Mouse (Mus musculus): Measurements from ENCODE around the gene Aox4. TPM values are rescaled to one million over a fixed set of nuclear protein-coding genes. Genes with fewer than 3 reads are reported as not detected.

The Aox4 gene
- not detected for total RNA-seq (2018; cell fraction: chromatin; rRNA removed)
- under 1 TPM in 1 of 26 experiments, not detected in 25; 0.05 TPM for total RNA-seq (2018; cell fraction: cytosol; rRNA removed)
- under 1 TPM in 1 of 26 experiments, not detected in 25; 0.12 TPM for total RNA-seq (2018; cell fraction: nucleus; rRNA removed)
- not detected in 3 replicates for polyA plus RNA-seq (2018)

DNA sequence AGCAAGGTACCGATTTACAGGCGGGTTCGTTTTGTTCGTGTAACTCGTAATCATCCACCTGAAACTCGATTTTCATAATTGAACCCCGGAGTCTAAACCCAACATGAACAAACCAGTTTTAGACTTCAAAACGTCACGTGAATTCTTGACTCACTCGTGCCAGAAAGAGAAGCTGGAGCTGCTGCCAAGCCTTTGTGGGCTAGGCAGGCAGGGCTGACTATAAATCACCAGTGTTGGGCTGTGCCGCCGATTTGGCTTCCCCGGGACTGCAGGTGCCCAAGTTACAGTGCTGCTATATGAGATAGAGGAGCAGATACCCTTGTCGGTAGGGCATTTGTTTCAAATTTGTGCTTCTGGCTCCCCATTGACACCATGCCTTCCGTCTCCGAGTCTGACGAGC lies at the start of gene Aox4:
TSS of gene Aox4 (plus strand) at position 195 of the 400 bp plus-strand sequence.
- no peaks in the 10 kb centered on the region for H3K36me3 ChIP-seq (ENCODE audit: inconsistent target)
- no peak within 1 kb of the TSS for H3K27ac ChIP-seq
- H3K79me2 ChIP-seq (ENCODE audit: inconsistent target), result no peaks in the 10 kb centered on the region
- no peak within 1 kb of the TSS for H3K4me3 ChIP-seq (ENCODE audit: inconsistent target)
- 4% methylated on average over 17 of the region's 17 CpGs for WGBS (ENCODE audit: missing documents)

DNA sequence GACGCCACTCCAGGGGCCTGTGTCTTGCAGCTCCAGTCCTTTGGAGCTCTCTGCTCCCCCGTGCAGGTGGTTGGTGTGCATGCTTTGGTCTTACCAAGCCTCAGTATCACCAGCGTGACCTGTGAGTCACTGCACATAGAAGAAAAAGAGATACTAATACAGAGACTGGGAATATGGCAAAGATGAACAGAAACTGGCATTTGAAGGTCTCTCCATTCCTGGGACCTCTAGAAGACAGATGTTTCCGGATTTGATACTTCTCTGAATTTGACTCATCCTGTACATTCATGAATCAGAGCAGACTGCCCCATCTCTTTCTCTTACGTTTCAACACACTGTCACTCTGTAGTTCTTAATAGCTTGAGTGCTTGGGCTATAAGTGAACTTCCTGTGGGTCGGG lies 40.3 kb upstream of the Aox4 start:
- WGBS (ENCODE audit: missing documents), result 65% methylated on average over 6 of the region's 6 CpGs
- Histone ChIP-seq H3K4me3 (ENCODE audit: inconsistent target) (no peak overlapping the region), H3K36me3 (ENCODE audit: inconsistent target) (no peaks in the 10 kb centered on the region), H3K27ac (no peak overlapping the region), H3K79me2 (ENCODE audit: inconsistent target) (no peaks in the 10 kb centered on the region)

DNA sequence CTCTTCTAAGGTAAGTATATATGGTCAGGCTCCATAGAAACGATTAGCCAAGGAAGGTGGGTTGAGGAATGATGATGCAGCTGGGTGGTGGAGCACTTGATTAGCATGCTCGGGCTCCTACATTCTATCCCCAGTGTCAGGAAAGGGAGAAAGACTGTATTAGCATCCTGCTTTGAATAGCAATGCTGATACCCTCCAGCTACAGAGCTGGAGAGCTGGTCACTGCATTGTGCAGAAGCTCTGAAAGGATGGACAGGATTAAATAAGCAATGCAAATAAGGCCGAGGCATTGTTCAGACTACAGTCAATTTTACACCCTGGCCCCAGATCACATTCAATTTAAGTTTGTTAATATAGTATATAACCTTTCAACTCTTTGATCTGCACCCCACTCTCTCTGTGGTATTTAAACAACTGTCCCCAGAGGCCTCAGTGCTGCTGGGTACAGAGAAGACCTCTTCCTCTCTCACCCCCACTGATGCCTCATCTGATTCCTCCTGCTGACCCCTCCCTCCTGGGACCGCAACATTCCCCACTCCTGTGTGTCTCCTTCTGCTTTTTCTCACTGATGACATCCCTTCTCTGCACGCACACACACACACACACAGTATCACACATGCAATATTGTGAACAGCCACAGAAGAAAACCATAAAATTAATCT lies 21.6 kb upstream of the Aox4 start:
- 82% methylated on average over 5 of the region's 5 CpGs for WGBS (ENCODE audit: missing documents)
- Histone ChIP-seq H3K36me3 (ENCODE audit: inconsistent target) (no peaks in the 10 kb centered on the region), H3K27ac (no peak overlapping the region), H3K4me3 (ENCODE audit: inconsistent target) (no peak overlapping the region), H3K79me2 (ENCODE audit: inconsistent target) (no peaks in the 10 kb centered on the region)

DNA sequence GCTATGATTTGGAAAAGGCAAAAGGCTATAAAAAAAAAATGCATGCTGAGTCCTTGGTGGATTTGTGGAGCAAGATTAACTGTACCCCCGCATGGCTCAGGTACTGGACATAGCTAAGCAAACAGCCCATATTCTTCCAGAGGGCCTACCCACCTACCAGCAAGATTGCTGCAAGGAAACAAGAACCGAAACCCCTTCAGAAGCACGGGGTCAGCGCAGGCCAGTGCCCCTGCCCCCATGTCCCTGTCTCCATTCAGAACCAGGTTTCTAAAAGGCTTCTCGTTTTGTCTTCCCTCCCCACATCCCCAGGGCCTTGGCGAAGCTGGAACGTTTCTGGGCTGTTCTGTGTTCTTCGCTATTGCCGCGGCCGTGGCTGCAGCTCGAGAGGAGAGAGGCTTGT lies 15.9 kb upstream of the Aox4 start:
- Histone ChIP-seq H3K79me2 (ENCODE audit: inconsistent target) (no peaks in the 10 kb centered on the region), H3K27ac (no peak overlapping the region)
- WGBS (ENCODE audit: missing documents), result 92% methylated on average over 12 of the region's 12 CpGs

DNA sequence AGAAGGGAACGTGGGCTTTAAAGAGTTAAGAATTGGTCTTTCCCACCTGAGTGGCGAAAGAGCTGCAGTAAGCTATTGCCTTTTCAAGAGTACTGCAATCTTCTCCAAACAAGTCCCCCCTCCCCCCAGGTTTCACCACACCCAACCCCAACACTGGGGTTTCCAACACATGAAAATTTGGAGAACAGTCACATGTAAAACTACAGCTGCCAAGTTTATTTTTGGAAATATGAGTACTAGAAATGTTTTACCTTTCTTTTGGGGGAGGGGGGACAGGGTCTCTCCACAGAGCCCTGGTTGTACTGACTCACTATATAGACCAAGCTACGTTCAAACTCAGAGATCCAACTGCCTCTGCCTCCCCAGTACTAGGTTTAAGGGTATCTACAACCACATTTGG lies 15.2 kb upstream of the Aox4 start:
- no peaks in the 10 kb centered on the region for H3K36me3 ChIP-seq (ENCODE audit: inconsistent target)
- 52% methylated on average over 3 of the region's 3 CpGs for WGBS (ENCODE audit: missing documents)
- no peak overlapping the region for H3K27ac ChIP-seq
- no peaks in the 10 kb centered on the region for H3K79me2 ChIP-seq (ENCODE audit: inconsistent target)
- no peak overlapping the region for H3K4me3 ChIP-seq (ENCODE audit: inconsistent target)

More for the DNA sequence above, 15.9 kb upstream of the Aox4 start:
- no peak overlapping the region for H3K4me3 ChIP-seq (ENCODE audit: inconsistent target)
- no peaks in the 10 kb centered on the region for H3K36me3 ChIP-seq (ENCODE audit: inconsistent target)

DNA sequence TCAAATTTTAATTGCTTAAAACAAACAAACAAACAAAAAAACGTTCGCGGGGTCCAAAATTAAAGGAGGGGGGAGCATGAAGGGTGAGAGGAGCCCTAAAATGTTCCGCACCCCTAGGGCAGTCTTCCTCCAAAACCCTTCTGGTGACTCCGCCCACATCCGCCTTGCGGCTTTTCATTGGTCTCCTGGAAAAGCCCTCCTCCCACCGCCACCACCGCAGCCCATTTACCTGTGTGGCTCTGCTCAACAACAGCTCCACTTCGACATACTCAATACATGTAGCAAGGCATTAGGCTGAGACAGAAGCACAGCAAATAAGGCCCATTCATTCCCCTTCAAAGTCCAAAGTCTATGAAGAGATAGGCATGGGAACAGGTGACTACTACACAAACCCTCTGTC lies 14.7 kb upstream of the Aox4 start:
- Histone ChIP-seq H3K4me3 (ENCODE audit: inconsistent target) (no peak overlapping the region), H3K36me3 (ENCODE audit: inconsistent target) (no peaks in the 10 kb centered on the region), H3K79me2 (ENCODE audit: inconsistent target) (no peaks in the 10 kb centered on the region), H3K27ac (no peak overlapping the region)
- WGBS (ENCODE audit: missing documents), result 13% methylated on average over 10 of the region's 10 CpGs

DNA sequence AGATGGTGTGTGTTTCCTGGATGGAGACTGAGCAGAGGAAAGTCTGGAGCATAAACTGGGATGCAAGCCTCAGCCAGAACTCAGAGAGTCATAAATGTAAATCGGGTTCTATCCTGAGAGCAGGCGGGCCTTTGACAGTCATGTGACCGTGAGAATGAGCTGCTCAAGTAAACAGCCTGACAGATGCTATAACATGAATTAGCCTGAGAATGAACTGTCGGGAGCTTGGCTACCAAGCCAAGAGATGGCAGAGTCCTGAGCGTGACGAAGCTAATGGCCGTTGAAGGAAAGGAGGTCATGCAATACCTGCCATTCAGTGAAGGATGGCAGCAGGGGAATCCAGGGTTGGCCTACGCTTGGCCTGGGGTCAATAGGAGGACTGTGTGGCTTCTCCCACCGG lies 13.2 kb upstream of the Aox4 start:
- Histone ChIP-seq H3K4me3 (ENCODE audit: inconsistent target) (no peak overlapping the region), H3K27ac (no peak overlapping the region), H3K36me3 (ENCODE audit: inconsistent target) (no peaks in the 10 kb centered on the region), H3K79me2 (ENCODE audit: inconsistent target) (no peaks in the 10 kb centered on the region)
- WGBS (ENCODE audit: missing documents), result 89% methylated on average over 9 of the region's 9 CpGs

DNA sequence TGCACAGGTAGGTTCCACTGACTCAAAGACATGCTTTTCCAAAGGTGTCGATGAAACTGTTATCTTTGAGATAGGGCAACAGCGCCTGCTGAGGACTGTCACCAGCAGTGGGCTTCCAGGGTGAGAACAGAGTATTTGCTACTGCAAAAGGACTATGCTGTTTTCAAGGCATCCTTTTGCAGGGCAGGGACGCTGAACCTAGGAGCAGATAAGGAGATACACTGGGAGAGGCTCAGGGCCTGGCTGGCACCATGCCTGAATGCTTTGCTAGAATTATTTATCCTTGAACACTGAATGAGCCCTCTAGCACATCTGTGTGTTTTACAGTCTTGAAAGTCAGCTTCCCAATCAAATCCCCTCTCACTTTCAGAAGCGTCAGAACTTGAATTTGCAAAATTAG lies 11.8 kb upstream of the Aox4 start:
- WGBS (ENCODE audit: missing documents), result 98% methylated on average over 4 of the region's 4 CpGs
- Histone ChIP-seq H3K4me3 (ENCODE audit: inconsistent target) (no peak overlapping the region), H3K27ac (no peak overlapping the region), H3K79me2 (ENCODE audit: inconsistent target) (no peaks in the 10 kb centered on the region), H3K36me3 (ENCODE audit: inconsistent target) (no peaks in the 10 kb centered on the region)

DNA sequence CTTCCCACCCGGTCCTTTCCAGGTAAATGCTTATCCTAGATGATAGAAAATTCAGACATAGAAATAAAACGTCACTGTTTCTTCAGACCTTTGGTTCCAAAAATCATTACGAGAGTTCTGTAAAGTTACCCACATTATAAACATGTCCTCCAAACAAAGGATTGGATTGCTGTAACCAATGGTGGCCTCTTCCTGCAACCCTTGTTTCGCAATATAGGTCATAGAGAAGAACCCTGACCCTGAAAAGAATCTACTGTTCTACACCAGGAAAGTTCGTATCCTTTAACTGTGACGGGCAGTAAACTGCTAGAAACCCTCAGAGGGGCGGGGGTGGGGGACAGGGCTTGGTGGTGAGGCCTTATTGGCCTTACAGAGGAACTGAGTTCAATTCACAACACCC lies 2.6 kb downstream of the Aox4 start:
- WGBS (ENCODE audit: missing documents), result 67% methylated on average over 7 of the region's 7 CpGs
- H3K36me3 ChIP-seq (ENCODE audit: inconsistent target), result no peaks in the 10 kb centered on the region
- H3K79me2 ChIP-seq (ENCODE audit: inconsistent target), result no peaks in the 10 kb centered on the region
- no peak overlapping the region for H3K27ac ChIP-seq
- no peak overlapping the region for H3K4me3 ChIP-seq (ENCODE audit: inconsistent target)

DNA sequence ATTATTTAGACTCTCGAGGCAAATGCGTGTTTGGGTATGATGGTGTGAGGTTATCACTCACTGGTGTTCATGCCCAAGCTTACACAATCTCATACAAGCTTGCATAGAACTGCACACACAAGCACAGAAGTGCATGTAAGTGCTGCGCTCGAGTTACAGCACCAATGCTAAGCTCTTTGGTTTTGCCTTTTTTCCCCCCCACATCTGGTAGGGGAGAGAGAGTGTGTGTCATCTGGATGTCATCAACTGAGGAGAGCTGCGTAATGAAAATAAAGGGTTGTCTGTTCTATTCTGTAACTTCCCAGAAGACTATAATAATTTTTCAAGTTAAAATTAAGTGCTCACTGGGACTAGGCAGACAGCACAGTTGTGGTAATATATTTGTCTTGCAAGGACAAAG lies 3.6 kb downstream of the Aox4 start:
- WGBS (ENCODE audit: missing documents), result 93% methylated on average over 5 of the region's 5 CpGs
- H3K79me2 ChIP-seq (ENCODE audit: inconsistent target), result no peaks in the 10 kb centered on the region
- no peaks in the 10 kb centered on the region for H3K36me3 ChIP-seq (ENCODE audit: inconsistent target)
- no peak overlapping the region for H3K27ac ChIP-seq
- no peak overlapping the region for H3K4me3 ChIP-seq (ENCODE audit: inconsistent target)

DNA sequence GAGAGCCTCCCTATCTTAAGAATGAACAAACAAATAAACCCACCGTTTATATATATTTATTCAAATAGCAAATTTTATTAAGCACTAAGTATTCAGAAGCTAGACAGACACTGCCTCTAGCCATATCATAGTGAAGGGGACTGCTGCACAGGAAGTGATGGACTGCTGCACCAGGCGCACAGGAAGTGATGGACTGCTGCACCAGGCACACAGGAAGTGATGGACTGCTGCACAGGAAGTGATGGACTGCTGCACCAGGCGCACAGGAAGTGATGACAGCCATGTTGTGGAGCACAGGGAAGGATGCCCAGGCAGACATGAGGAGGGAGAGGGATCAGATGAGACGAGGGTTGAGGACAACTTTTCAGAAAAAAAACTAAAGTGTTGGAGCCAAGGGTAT lies 5.2 kb downstream of the Aox4 start:
- WGBS (ENCODE audit: missing documents), result 71% methylated on average over 4 of the region's 4 CpGs

DNA sequence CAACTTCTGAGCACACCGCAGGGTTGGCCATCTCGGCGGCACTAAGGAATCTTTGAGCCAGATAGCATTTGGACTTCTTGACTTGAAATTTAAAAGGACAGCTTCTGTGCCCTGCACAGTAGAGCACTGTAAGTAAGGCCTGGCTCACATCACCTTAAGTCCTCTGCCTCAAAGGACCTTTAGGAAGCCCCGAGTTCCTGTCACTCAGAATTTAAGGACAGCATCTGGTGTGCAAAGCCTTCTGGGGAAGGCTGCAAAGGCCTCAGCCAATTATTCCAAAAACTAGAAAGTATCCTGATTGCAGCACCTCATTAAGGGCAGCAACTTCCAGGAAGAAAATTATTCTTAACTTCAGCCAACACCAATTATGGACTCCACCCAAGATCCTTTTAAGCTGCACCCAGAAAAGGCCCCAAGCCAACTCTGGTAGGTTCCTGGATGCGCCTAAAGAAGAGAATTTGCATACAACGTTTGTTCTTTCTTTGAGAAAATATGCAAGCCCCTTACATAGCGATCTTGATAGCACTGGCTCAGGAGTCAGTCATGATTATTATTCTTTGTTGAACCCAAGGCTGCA lies 5.8 kb downstream of the Aox4 start:
- 93% methylated on average over 7 of the region's 7 CpGs for WGBS (ENCODE audit: missing documents)

More for the DNA sequence above, 5.2 kb downstream of the Aox4 start:
- H3K79me2 ChIP-seq (ENCODE audit: inconsistent target), result no peaks in the 10 kb centered on the region
- no peak overlapping the region for H3K27ac ChIP-seq
- no peaks in the 10 kb centered on the region for H3K36me3 ChIP-seq (ENCODE audit: inconsistent target)
- no peak overlapping the region for H3K4me3 ChIP-seq (ENCODE audit: inconsistent target)

DNA sequence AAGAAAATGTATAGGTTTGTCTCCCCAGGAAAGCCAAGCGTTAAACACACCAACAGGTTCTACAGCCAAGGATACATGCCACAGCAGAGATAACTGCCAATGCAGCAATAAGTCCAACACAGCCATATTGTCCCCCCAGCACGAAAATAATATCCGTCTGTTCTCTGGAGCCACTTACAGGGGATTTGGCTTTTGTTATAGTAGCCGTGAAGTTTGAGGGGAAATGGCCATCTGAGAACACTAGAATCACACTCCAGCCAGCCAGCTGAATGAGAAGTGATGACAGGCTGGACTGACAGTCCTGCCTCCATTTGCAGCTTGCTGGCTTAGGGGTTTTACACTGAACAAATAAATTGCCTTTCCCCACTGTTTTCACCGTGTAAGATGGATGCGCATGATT lies 10.9 kb downstream of the Aox4 start:
- WGBS (ENCODE audit: missing documents), result 91% methylated on average over 6 of the region's 6 CpGs
- H3K27ac ChIP-seq, result no peak overlapping the region

More for the DNA sequence above, 5.8 kb downstream of the Aox4 start:
- no peaks in the 10 kb centered on the region for H3K79me2 ChIP-seq (ENCODE audit: inconsistent target)
- no peak overlapping the region for H3K4me3 ChIP-seq (ENCODE audit: inconsistent target)
- H3K27ac ChIP-seq, result no peak overlapping the region
- H3K36me3 ChIP-seq (ENCODE audit: inconsistent target), result no peaks in the 10 kb centered on the region

DNA sequence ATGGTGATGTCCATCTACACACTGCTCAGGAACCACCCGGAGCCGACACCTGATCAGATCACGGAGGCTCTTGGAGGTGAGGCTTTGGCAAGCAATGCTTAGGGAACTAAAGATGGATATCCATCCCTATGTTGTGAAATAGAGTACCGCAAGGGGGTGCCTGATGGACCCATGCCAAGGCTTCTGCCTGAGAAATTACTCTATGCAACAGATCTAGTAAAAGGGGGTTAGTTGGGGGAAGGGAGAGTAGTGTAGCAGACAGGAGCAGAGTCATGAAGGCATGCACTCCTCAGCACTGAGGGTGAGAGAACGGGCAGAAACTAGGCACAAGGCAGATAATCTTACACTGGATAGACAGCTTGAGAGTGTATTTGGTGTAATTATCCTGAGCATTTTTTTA lies 11.7 kb downstream of the Aox4 start:
- Histone ChIP-seq H3K79me2 (ENCODE audit: inconsistent target) (no peaks in the 10 kb centered on the region), H3K4me3 (ENCODE audit: inconsistent target) (no peak overlapping the region), H3K36me3 (ENCODE audit: inconsistent target) (no peaks in the 10 kb centered on the region), H3K27ac (no peak overlapping the region)
- WGBS (ENCODE audit: missing documents), result 87% methylated on average over 5 of the region's 5 CpGs

More for the DNA sequence above, 10.9 kb downstream of the Aox4 start:
- no peaks in the 10 kb centered on the region for H3K36me3 ChIP-seq (ENCODE audit: inconsistent target)
- H3K4me3 ChIP-seq (ENCODE audit: inconsistent target), result no peak overlapping the region
- H3K79me2 ChIP-seq (ENCODE audit: inconsistent target), result no peaks in the 10 kb centered on the region

DNA sequence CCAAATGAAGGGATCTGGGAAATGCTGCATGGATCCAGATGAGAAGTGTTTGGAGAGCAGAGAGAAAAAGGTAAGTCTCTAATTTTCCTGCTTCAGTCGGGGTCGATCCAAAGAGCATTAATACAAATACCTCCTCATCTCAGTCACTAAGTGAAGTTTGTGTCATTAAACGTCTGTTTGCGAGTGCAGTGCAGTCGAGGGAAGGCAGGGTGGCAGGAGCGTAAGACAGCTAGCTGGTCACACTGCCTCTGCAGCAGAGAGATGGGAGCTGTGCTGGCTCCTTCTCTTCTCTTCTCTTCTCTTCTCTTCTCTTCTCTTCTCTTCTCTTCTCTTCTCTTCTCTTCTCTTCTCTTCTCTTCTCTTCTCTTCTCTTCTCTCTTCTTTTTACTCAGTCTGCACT lies 17.9 kb downstream of the Aox4 start:
- no peaks in the 10 kb centered on the region for H3K79me2 ChIP-seq (ENCODE audit: inconsistent target)
- H3K36me3 ChIP-seq (ENCODE audit: inconsistent target), result no peaks in the 10 kb centered on the region
- 79% methylated on average over 6 of the region's 6 CpGs for WGBS (ENCODE audit: missing documents)
- no peak overlapping the region for H3K4me3 ChIP-seq (ENCODE audit: inconsistent target)
- no peak overlapping the region for H3K27ac ChIP-seq
